Mouse (Mus musculus) midbrain, postnatal 0 days (tissue): ENCODE data around the gene Jarid2. TPM values are rescaled to one million over a fixed set of nuclear protein-coding genes. Genes with fewer than 3 reads are reported as not detected.
A peak's percentile ranks its signal among the peaks of the same experiment; 100 is the strongest.

Source experiments
- ATAC-seq: fragments of 200-750 bp; cut with Nextera tagmentation; 2 replicates; pipeline ENCODE4 v1.8.0; 2017; ENCODE audit warnings: moderate number of reproducible peaks, mild to moderate bottlenecking, moderate TSS enrichment, moderate library complexity; ENCODE audit not compliant: low FRiP score
- DNase-seq: peaks from one replicate; pipeline ENCODE4 v3.0.0-alpha.2; 2015; ENCODE audit warnings: low spot score
- H3K27ac ChIP-seq: fragments of 300-500 bp; sonication (generic); 2 replicates; pipeline ENCODE4 v1.5.1; 2014; ENCODE audit warnings: low read depth, mild to moderate bottlenecking, low read length, mixed read lengths
- H3K27me3 ChIP-seq: fragments of 300-500 bp; sonication (generic); 2 replicates; pipeline ENCODE4 v1.6.1; 2014; ENCODE audit warnings: low read length, control low read depth, mixed read lengths; ENCODE audit not compliant: insufficient read depth
- H3K36me3 ChIP-seq: fragments of 300-500 bp; sonication (generic); 2 replicates; pipeline ENCODE4 v1.6.1; 2014; ENCODE audit warnings: low read length, control low read depth, mixed read lengths; ENCODE audit not compliant: insufficient read depth
- H3K4me1 ChIP-seq: fragments of 300-500 bp; sonication (generic); 2 replicates; pipeline ENCODE4 v1.6.1; 2014; ENCODE audit warnings: mild to moderate bottlenecking, control low read depth, antibody characterized with exemption, low read length, mixed read lengths; ENCODE audit not compliant: insufficient read depth
- H3K4me2 ChIP-seq: fragments of 300-500 bp; sonication (generic); 2 replicates; pipeline ENCODE4 v1.6.1; 2014; ENCODE audit warnings: low read depth, mild to moderate bottlenecking, low read length, mixed read lengths; ENCODE audit not compliant: poor library complexity, severe bottlenecking
- H3K4me3 ChIP-seq: fragments of 300-500 bp; sonication (generic); 2 replicates; pipeline ENCODE4 v1.5.1; 2014; ENCODE audit warnings: low read depth, mild to moderate bottlenecking, low read length, moderate library complexity
- H3K9ac ChIP-seq: fragments of 300-500 bp; sonication (generic); replicated peaks from 2 replicates; pipeline ENCODE4 v1.6.1; 2014; ENCODE audit warnings: mild to moderate bottlenecking, low read length, moderate library complexity, mixed read lengths; ENCODE audit not compliant: poor library complexity, severe bottlenecking
- H3K9me3 ChIP-seq: fragments of 300-500 bp; sonication (generic); 2 replicates; pipeline ENCODE4 v1.6.1; 2016; ENCODE audit warnings: low read length, control low read depth
- CTCF ChIP-seq: IDR thresholded peaks from 2 replicates; pipeline ENCODE4 v1.5.1; 2016; ENCODE audit warnings: antibody characterized with exemption, mild to moderate bottlenecking
- WGBS: fragments of 180-500 bp; shearing (Covaris S2); extraction: QIAGEN DNeasy Blood & Tissue Kit; methylation state at CpG from one replicate; pipeline ENCODE4 v1.1.7; 2014; 5-methylcytosine and 5-hydroxymethylcytosine counted together
- polyA plus RNA-seq: library from polyadenylated mRNA; unstranded; fragments of >200 nt; fragmentation: Nextera tagmentation; extraction: Ambion mirVana; gene quantifications from 2 replicates; pipeline ENCODE4 v1.2.1, GENCODE M21; 2015
- total RNA-seq: library from RNA; depleted of rRNA; stranded (reverse); fragments of >200 nt; gene quantifications from 2 replicates; pipeline ENCODE4 v1.2.3, GENCODE M21; 2014

Jarid2 gene
- total and polyA plus RNA-seq, 2 experiments from 2014 or later = 18.0 to 19.3 TPM

GRCm38 (mm10) chr13:44728145-44728880, 961 bp upstream of the Jarid2 start:
- DNase-seq (no peak), ATAC-seq (no peak)
- H3K4me2 ChIP-seq = no peak overlapping the region
- no peaks in the 10 kb centered on the region for H3K36me3 ChIP-seq
- no peaks in the 10 kb centered on the region for H3K27me3 ChIP-seq
- no peak overlapping the region for H3K4me3 ChIP-seq
- H3K9me3 ChIP-seq = no peaks in the 10 kb centered on the region
- H3K27ac ChIP-seq = no peak overlapping the region
- TF ChIP-seq CTCF = no peak
- WGBS = 56% methylated on average over 1 of the region's 1 CpGs
- no peaks in the 10 kb centered on the region for H3K4me1 ChIP-seq
- no peak overlapping the region for H3K9ac ChIP-seq

- Histone ChIP-seq H3K9ac (peak overlapping the region; percentile 84), H3K36me3 (no peaks in the 10 kb centered on the region), H3K27me3 (no peaks in the 10 kb centered on the region), H3K4me1 (no peaks in the 10 kb centered on the region), H3K27ac (peak overlapping the region; percentile 92), H3K4me2 (peak overlapping the region; percentile 91), H3K9me3 (no peaks in the 10 kb centered on the region), H3K4me3 (peak overlapping the region; percentile 73)
- ATAC-seq (peak; percentile 97), DNase-seq (peak; percentile 99)
- WGBS = 1% methylated on average over 60 of the region's 87 CpGs
- TF ChIP-seq CTCF = no peak
Measured at GRCm38 (mm10) chr13:44730146-44730864, 1.0 kb downstream of the Jarid2 start.

DNA sequence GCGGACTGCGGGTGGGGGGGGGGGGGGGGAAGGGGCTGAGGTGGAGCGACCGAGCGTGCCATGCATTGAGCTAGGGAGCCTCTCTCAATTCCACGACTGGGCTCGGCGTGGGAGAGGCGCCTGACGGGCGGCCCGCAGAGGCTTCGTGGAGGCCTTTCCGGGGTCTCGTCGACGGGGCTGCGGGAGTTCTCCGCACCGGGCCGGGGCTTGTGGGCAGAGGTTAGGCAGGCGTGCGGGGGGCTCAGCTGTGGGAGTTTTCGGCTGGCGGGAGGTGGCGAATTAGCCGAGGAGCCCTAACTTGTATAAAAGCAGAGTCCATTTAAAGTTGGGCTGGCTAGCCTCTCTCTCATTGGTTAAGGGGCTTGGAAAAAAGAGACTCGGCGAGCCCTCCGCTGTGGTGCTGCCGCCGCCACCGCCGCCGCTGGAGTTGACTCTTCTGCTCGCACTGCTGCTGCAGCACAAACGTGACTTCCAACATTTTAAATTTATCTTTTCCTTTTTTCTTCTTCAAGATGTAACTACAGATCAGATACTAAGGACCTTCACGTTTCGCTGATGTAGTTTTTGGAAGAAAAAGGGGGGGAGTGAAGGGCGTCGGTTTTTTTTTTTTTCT, 1.8 kb downstream of the Jarid2 start:
- no peaks in the 10 kb centered on the region for H3K27me3 ChIP-seq
- DNase-seq (peak; percentile 94), ATAC-seq (peak; percentile 77)
- TF ChIP-seq CTCF = no peak
- peak overlapping the region; percentile 84 for H3K9ac ChIP-seq
- under 1% methylated on average over 36 of the region's 41 CpGs for WGBS
- no peaks in the 10 kb centered on the region for H3K9me3 ChIP-seq
- peak overlapping the region; percentile 73 for H3K4me3 ChIP-seq
- no peaks in the 10 kb centered on the region for H3K4me1 ChIP-seq
- peak overlapping the region; percentile 92 for H3K27ac ChIP-seq
- no peaks in the 10 kb centered on the region for H3K36me3 ChIP-seq
- H3K4me2 ChIP-seq = peak overlapping the region; percentile 91

GRCm38 (mm10) chr13:44731727-44732441, 2.6 kb downstream of the Jarid2 start:
- H3K9me3 ChIP-seq = no peaks in the 10 kb centered on the region
- peak overlapping the region; percentile 84 for H3K9ac ChIP-seq
- H3K4me2 ChIP-seq = peak overlapping the region; percentile 91
- no peak overlapping the region for H3K27ac ChIP-seq
- WGBS = 1% methylated on average over 16 of the region's 16 CpGs
- no peaks in the 10 kb centered on the region for H3K27me3 ChIP-seq
- TF ChIP-seq CTCF = no peak
- ATAC-seq (no peak), DNase-seq (no peak)
- no peaks in the 10 kb centered on the region for H3K4me1 ChIP-seq
- H3K4me3 ChIP-seq = peak overlapping the region; percentile 73
- no peaks in the 10 kb centered on the region for H3K36me3 ChIP-seq

DNA sequence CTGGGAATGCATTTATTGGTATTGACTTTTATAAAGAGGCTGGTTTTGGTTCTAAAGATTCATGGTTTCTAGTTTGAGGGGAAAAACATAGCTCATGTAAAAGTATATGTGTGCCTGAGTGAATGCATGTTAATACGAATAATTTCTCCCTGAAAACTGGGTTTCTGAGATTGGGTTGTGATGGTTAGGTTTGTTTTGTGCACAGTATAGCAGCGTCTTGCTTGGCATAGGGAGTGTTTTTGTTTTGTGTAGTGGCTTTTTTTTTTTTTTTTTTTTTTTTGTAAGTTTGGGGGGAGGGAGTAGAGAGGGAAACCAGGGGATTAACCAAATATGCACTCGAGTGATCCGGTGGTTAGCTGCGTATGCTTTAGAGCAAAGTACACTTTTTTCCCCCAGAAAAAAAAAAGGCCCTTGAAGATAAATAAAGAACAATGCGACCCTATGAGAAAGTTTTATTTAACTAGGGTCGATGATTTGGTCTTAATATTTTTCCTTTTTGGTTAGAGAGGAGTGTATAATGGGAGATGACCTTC, 3.2 kb downstream of the Jarid2 start:
- peak overlapping the region; percentile 84 for H3K9ac ChIP-seq
- 1% methylated on average over 7 of the region's 7 CpGs for WGBS
- TF ChIP-seq CTCF = no peak
- H3K4me1 ChIP-seq = no peaks in the 10 kb centered on the region
- ATAC-seq = no peak
- H3K27ac ChIP-seq = no peak overlapping the region
- H3K4me3 ChIP-seq = peak overlapping the region; percentile 73
- no peak for DNase-seq
- H3K27me3 ChIP-seq = no peaks in the 10 kb centered on the region
- H3K4me2 ChIP-seq = peak overlapping the region; percentile 91
- no peaks in the 10 kb centered on the region for H3K36me3 ChIP-seq
- H3K9me3 ChIP-seq = no peaks in the 10 kb centered on the region
